Mouse (Mus musculus) layer of hippocampus, postnatal 14 days (tissue): Measurements from ENCODE around the gene Gpr108. TPM values are rescaled to one million over a fixed set of nuclear protein-coding genes. Genes with fewer than 3 reads are reported as not detected.

Source experiments
- DNase-seq, 2 experiments: peaks; one replicate each; pipeline ENCODE4 v3.0.0; 2021 to 2022; ENCODE audit warnings: low spot score in 2 of 2, mixed read lengths in 1 of 2
- total RNA-seq, 2 experiments: library from RNA; stranded (reverse); gene quantifications; 2 replicates each; pipeline ENCODE4 v1.2.3; 2021

Gene Gpr108
- total RNA-seq, 2 experiments from 2014 or later = 18.0 to 20.5 TPM

DNA sequence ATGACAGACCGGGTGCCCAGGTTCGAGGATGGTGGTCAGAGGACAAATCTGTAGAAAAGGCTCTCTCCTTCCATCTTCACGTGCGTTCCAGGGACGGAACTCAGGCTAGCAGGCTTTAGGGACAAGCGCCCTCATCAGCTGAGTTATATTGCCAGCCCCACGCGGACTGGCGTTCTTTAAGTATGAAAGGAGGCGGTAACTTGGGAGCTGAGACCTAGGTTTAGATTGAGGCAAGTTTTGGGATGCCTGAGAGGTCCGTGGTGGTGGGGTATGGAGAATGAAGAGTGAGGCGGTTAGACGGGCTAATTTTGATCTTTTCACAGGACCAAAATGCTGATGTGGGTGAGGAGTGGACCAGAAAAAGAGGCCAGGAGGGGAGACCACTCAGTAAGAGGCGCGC, 26.4 kb upstream of the Gpr108 start:
- DNase-seq = no peak

DNA sequence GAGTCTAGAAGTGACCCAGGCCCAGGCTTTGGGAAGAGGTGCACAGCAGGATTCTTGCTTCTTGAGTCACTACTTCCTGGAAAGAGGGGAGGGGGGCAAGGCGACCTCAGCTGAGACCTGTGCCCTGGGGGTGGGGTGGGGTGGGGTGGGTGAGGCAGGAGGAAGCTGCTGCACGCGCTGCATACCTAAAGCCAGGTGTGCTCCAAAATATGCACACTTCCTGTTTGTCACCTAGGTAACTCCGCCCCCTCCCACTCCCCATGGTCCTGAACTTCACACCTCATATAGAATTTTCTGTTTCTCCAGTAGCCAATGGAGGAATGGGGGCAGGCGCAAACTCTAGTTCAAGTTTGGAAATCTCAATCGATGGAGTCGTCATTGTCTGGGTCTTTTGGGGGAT, 25.6 kb upstream of the Gpr108 start:
- no peak for DNase-seq

DNA sequence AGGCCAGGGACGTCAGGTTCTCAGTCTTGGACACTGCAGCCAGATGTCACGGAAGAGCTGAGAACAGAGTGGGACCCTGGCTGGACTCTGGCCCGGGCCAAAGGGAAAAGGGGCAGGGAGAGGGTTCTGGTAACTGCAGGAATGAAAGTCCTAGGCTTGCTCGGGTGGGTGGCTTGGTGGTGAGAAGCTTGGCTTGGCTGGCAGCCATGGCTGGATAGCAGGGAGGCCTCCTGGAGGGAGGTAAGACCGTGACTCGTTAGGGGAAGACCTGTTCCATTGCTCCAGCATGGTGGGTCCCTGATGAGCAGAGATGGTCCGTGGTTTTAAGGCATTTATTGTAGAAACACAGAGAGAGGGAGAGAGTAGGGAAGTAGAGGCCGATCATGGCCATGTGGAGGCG, 23.1 kb upstream of the Gpr108 start:
- DNase-seq = no peak

DNA sequence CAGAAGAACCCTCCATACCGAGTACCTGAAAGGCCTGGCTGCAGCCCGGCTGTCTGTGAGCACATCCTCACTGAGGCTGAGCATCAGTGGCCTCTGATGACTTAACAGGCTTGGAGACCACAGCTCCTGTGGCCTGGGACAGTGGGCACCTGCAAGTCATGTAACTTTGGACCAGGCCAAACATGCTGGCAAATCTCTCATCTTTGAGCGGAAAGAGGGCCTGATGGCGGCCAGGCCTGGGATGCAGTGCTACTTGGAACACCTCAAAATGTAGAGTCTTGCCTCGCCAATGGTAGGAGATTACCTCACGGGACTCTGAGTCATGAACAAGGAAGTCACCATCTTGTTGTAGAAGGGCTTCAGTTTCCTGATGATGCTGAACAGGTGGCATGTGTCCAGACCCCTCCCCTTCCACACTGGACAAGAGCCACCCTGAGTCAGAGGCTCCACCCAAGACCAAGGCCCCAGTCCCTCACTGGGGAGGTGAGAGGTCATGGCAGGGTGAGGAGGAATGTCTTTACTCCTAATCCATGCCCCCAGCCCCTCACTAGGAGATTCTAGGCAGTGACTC, 19.4 kb upstream of the Gpr108 start:
- no peak for DNase-seq

DNA sequence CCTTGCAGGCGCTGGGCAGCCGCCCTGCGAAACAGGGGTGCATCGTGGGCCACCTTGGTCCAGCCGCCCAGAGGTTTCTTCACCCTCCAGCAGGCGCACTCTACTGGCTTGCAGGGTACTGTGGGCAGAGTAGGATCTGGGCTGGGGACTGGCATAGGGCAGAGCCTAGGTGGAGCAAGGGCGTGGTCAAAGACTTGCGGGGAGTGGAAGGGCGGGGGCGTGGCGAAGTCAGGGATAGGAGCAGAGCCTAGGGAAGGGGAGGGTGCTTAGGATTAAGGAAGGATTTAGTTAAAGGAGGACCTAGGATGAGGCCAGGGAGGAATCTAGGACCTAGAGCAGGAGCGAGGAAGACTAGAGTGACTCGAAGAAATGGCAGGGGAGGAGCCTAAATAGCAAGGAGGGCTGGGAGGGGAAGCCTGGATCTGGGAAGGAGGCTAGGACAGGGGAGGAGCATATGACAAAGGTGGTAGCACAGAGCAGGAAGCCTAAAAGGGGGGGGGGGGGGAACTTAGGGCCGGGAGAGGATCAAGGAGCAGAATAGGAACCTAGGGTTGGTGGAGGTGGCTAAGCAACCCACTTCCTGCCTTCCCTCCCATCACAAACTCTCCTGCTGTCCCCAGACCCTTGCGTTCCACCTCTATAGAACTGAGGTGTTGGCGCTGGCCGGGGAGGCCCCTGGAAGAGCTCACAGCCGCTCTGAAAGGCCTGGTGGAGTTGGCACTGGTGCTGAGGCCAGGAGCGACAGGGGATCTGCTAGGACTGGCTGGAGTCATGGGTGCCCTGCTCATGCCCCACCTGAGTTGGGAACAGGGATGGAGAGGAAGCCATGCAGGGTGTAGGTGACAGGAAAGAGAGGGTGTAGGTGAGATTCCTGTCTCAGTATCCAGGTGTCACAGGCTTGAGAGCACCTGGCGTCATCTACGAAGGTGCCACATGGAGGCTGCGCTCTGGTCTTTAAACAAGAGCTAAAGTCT, 17.0 kb upstream of the Gpr108 start:
- no peak for DNase-seq

DNA sequence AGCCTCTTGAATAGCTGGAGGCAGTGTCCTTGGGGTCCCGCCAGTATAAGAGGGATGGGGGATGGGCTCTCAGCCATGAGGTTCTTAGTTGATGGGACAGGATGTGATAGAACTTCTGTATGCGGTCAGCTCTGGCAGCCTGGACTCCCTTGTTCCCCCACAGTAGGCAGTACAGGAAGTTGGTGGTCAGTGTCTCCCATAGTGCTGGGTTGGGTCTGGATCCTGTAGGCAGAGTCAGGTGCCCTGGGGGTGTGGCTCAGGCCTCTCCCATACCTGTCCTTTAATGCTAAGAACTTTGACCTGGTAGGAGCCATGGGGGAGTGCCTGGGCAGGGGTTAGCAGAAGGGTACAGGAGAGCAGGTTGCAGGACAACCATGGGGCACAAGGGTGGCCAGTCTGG, 15.9 kb upstream of the Gpr108 start:
- no peak for DNase-seq

DNA sequence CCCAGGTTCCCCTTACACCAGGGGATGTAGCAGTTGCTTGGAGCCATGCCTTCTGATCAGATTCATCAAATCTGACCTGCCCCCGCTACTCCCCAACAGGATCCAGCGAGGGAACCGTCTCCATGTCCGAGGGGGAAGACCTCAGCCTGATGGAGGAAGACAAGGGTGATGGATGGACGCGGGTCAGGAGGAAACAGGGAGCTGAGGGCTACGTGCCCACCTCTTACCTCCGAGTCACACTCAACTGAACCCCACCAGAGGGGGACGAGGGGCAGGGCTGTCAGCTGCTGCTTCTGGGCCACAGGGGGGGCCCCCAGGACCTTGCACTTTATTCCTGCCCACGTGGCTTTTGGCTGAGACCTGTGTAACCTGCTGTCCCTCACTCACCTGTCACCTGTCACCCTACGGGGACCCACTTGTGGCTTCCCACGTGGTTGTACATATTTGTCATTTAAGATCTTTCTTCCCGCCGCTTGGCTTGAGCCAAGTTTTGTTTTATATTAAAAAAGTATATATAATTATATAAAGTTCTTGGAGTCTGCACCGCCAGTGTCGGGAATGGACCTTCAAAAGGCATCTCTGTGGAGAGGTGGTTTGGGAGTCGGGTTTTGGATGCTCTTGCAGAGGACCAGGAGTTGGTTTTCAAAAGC, 14.8 kb upstream of the Gpr108 start:
- no peak for DNase-seq

DNA sequence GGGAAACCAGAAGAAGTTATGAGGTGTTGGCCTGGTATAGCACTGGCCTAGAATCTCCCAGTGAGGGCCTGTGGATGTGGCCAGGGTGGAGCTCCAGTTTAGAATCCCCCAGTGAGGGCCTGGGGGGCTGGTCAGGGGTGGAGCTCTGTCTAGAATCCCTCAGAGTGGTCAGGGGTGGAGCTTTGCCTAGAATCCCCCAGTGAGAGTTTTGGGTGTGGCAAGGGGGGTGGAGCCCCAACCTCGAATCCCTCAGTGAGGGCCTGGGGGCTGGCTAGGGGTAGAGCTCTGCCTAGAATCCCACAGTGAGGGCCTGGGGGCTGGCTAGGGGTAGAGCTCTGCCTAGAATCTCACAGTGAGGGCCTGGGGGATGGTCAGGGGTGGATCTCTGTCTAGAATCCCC, 13.6 kb upstream of the Gpr108 start:
- no peak for DNase-seq

DNA sequence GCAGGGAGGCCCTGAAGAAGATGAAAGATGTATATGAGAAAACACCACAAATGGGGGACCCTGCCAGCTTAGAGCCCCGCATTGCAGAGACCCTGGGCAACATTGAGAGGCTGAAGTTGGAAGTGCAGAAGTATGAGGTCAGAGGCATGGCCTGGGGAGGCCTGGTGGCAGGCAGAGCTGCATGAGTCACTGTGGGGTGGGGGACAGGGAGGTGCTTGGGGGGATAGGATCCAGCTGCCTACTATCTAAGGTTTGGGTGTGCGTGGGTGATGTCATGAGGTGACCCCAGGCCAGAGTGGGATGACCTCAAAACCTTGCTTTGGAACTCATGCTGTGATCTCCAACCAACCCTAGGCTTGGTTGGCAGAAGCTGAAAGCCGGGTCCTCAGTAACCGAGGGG, 13.0 kb upstream of the Gpr108 start:
- DNase-seq = no peak

DNA sequence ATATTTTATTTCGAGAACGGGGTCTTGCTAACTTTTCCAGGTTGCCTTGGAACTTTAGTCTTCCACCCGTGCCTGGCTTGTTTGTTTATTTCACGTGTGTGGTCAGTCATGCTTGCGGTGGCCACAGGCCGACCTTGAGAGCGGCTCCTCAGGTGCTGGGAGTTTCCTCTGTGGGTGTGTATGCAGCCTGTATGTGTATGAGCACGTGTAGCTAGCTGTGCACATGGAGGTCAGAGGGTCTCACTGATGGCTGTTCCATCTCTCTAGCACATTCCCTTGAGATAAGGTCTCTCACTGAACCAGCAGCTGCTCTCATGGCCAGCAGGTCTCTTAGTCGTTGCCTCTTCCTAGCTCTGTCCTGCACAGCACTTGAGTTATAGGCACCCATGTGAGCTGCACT, 12.1 kb upstream of the Gpr108 start:
- DNase-seq = no peak

DNA sequence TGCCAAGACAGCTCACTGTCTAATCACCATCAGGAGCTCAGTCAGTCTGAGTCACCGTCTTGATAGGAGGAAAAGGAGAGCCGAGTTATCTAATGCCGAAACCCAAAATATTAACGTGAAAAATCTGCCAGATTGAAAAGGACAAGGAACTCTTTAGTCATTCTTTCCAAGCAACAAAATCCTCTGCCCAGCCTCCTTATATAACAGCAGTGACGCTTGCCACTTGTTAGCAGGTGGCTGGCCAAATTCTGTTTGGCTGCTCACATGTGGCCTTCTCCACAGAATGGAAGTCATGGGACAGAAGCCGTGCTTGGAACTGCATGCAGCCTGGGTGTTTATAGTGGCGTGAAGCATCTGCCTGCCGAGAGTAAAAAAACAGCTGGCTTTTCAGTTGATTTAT, 11.5 kb upstream of the Gpr108 start:
- DNase-seq = no peak

DNA sequence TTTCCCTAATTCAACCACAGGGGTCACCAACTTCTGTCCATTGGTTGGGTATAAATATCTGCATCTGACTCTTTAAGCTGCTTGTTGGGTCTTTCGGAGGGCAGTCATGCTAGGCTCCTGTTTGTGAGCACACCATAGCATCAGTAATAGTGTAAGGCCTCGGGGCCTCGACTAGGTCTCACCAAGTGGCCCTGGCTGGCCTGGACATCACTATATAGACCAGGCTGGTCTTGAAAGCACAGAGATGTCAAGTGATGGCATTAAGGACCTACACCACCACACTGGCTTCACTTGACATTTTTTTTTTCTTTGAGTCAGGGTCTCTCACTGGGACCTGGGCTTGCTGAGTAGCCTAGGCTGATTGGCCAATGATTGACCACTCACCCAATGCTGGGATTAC, 9.9 kb upstream of the Gpr108 start:
- no peak for DNase-seq

DNA sequence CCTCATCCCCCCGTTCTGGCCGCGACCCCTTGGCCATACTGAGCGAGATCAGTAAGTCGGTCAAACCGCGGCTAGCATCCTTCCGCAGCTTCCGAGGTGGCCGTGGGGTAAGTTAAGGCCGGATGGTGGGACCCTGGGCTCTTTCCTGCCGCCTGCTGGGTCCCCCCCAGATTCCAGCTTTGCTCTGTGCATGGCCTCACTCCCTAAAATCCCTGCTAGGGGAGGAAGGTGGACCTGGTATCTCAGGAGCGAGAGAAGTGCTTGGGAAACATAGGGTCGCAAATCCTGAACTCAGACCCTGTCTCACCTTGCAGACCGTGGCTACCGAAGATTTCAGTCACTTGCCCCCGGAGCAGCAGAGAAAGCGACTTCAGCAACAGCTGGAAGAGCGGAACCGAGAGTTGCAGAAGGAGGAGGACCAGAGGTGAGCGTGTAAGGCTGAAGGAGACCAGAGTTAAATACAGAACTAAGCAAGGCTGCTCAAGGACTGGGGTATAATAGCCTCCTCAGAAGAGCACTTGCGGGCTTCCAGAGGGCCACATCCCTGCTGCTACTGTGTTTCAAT, 8.8 kb upstream of the Gpr108 start:
- no peak for DNase-seq

DNA sequence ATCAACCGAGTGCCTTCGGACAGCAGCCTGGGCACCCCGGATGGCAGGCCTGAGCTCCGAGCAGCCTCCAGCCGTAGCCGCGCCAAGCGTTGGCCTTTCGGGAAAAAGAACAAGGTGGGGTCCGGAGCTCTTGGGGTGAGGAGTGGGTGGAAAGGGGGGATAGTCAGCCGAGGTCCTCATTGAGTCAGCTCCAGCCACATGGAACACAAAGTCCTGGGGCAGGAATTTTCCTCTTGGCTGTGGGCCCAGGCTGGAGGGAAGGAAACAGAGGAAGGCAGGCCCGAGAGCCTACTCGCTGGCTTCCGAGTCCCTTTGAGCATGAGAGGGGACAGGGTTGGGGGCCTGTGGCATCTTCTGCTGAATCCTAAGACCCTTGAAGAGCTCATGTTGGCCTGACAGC, 7.1 kb upstream of the Gpr108 start:
- no peak for DNase-seq

DNA sequence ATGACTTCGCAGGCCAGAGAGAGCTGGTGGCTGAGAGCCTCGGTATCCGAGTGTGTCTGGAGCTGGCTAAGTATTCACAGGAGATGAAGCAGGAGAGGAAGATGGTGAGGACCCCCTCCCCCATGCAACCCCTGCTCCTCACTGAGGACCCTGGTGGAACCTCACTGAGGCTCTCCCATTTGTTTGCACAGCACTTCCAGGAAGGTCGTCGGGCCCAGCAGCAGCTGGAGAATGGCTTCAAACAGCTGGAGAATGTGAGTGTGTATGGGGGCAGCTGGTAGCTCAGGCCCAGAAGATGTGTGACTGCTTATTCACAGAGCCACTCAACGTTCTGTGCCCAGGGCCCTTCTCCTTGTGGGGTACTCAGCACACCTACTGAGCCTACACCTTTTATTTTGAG, 5.1 kb upstream of the Gpr108 start:
- no peak for DNase-seq

DNA sequence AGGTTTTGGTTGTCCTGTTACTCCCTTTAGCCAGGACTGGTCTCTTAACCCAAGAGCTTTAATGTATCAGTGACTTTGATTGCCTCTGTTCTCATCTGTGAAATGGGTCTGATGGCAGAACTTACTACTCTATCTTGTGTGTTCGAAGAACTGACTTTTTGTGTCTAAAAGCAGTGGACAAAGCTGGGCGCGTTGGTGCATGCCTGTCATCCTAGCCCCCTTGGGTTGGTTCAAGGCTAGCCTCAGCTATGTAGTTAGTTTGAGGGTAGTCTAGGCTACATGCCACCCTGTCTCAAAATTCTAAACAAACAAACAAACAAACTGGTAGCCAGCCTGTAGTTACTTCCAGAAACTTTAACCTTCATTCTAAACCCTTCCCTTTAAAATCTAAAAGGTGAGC, 3.2 kb upstream of the Gpr108 start:
- DNase-seq = no peak

DNA sequence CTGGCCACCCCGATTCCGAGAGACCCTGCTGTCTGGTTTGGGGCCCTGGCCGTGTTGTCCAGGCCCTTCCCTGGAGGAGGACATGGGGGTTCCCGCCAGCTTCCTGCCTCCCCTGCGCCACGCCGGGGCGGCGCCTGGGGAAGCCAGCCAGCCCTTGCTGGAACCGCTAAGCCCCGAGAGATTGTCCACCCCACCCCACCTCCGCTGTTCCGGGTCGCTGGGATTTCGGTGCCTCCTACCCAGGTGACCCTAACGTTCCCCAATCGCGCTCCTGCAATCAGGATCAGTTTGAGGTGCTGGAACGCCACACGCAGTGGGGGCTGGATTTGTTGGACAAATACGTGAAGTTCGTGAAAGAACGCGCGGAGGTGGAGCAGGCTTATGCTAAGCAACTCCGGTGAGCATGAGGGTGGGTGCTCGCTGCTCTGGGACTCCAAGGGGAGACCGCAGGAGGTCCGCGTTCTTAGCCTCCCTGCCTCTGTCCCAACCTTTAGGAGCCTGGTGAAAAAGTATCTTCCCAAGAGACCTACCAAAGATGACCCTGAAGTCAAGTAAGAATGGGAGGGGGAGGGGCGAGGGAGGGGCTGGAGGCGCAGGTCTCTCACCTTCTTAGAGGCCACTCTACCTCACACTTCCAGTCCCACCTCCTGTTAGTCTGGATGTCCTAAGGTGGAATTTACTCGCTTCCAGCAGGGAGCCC, 2.4 kb upstream of the Gpr108 start:
- no peak for DNase-seq

DNA sequence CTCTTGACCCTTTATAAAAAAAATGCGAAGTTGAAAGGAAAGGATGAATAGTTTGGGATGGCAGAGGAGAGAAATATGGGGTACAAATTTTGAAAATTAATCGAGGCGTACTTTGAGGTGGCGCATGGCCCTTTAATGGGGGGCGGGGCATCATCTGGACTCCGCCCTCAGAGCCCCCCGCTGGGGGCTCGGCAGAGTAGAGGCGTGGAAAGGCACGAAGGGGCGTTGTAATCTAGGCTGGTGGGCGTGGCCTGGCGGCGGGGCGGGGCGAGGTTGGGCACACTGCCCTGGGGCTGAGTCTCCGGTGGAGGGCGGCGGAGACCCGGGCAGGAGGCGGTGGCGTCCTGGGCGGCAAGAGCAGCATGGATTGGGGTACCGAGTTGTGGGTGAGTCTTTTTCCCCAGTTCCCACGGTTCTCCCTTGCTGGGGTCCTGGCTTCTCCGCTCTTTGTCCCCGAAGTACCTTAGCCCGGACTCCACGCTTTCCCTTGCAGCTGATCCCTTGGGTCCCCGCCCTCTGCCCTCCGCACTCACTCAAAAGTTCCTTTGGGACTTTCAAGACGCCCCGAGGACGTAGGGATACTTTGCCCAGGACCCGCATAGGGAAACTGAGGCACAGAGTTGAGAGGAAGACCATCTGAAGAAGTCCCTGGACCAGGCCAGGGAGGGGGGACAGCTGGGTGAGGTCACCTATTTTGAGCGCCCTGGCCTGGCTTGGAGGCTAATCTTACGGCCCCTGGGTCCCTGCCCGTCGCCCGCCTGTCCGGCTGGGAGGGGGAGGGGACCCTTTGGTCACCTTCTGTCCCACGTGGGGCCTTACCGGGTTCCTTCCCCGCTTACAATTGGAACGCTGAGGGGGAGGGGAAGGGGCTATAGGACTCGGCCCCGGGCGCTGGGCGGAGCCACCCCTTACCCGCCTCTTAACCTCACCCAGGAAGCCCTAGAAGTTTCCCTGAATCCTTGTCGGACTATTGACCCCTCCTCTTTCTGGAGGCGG, 1.2 kb upstream of the Gpr108 start, which contains the start of gene Trip10:
Trip10 (plus strand) TSS at position 270 of the 996 bp plus-strand sequence.
- peak; percentile 87 to 94 for DNase-seq

DNA sequence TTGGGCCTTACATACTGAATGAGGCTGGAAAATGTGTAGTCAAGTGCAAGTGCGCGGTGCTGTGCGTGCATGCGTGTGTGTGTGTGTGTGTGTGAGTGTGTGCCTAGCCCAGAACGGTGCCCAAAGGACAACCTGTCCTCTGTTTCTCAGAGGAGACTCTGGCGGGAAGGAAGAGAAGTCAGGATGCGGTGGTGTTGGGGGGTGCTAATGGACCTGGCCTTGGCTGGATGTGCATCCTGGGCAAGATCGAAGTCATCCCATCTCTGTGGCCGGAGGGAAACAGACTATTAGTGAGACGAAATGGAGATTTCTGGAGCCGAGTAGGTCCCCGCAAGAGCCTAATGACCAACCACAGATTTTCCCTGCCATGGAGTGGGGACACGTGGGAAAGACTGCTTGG, 525 bp upstream of the Gpr108 start:
- no peak for DNase-seq
